Mouse (Mus musculus): ENCODE measurements around the gene Man2a1.

The Man2a1 gene

DNA sequence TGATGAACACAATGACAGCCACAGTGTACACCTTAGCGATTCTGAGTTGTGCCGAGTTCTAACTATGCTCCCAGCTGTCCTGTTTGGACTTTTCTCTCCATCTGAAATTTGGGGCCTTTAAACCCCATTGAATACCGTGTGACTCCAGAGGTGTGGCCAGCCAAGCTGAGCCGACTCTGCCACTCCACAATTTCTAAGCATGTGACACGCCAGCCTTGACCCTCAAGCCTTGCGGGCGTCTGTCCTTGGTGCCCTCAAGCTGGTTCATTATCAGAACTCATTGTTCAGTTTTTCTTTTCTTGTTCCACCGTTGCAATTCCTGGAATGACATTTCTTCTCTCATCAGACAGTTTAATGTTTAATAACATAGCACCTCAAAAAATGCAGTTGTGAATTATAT is 98.0 kb downstream of the Man2a1 start:
- DNase-seq (ENCODE audit: low spot score in 2 of 2) = no peak

DNA sequence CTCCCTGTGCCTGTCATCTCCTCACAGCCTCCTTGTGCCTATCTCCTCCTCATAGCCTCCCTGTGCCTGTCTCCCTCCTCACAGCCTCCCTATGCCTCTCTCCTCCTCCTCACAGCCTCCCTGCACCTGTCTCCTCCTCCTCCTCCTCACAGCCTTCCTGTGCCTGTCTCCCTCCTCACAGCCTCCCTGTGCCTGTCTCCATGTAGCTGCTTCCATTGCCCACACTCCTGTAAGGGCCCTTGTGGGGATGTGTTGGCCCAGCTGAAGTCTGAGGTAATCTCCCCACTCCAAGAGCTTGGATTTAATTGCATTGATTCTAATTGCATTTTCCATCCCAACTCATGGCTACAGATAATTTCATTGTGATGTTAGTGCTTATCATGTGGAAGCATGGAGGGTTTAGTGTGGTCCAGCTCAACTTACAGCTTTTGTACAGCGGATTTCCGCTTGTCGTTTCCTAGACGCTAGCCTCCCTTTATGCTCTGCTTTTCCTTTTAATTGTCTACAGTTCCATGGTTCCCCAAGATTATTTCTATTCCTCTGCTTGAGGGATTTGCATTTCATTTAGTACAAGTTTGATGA is 103.2 kb downstream of the Man2a1 start:
- no peak for DNase-seq (ENCODE audit: low spot score in 2 of 2)

DNA sequence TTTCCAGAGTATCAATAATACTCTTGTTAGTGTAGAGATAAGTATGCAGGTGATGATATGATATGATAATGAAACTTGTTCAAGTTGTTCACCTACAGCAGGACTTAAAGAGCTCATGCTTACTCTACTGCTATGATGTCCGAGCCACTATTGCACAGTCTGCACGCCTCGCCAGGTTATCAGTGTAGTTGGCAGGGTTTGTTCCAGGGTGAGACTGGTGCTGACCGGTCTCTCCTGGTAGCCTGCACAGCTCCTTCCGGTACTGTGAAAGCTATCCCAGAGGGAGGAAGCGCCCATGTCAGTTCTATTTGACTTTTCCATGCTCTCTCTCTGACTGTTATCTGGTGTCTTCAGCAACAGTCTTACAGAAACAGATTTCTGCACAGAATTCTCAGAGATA is 107.0 kb downstream of the Man2a1 start:
- no peak for DNase-seq (ENCODE audit: low spot score in 2 of 2)

DNA sequence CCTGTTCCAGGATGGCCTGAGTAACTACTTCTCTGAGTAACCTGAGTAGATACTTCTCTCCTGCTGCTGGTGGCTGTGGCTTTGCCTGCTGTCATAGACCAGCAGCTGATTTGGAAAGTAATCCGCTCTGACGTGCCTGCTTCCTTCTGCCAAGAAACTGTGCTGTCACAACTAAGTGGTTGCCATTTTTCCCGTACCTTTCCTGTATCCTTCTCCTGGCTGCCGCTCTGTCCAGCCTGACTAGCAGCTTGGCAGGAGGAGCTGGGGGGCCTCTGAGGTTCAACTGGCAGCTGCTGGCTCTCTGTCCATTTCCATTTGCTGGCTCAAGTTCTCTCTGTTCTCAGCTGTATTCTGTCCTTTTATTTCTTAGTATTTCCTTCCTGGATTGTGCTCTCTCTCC is 115.8 kb downstream of the Man2a1 start:
- DNase-seq (ENCODE audit: low spot score in 2 of 2) = peak in 1 of 2 experiments; percentile 13

DNA sequence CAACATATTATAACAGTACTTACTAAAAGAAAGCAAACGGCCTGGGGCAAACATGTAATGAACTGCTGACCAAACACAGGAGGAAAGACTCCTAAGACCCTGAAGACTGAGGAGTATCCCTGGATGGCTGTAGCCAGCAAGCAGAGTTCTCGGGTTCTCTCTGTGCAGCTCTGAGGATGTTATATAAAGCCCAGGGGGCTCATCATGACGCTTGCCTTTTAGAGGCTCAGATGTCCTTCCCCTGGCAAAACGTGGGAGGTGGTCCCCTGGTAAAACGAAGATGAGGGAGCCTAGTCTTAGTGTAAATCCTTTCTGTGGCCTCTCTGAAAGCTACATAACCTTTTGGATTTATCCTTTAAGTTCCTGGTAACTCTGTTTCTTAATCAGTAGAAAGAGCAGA is 119.2 kb downstream of the Man2a1 start:
- DNase-seq (ENCODE audit: low spot score in 2 of 2) = no peak

DNA sequence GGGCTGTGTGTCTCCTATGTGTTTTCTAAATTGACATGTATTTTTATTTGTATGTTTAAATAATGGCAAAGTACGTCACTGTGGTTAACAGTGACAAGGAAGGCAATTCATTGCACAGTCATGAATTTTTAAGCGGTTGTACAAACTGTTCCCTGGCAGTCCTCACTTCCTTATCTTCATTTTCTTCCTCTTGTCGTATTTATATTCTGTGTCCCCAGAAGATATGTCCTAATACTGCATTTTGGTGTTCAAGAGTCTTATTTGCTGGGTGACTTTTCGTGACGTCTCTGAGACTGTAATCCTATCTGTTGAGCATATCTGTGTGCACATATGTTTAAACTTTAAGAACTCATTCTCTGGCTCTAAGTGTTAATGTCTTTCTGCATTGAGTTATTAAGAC is 120.6 kb downstream of the Man2a1 start:
- no peak for DNase-seq (ENCODE audit: low spot score in 2 of 2)

DNA sequence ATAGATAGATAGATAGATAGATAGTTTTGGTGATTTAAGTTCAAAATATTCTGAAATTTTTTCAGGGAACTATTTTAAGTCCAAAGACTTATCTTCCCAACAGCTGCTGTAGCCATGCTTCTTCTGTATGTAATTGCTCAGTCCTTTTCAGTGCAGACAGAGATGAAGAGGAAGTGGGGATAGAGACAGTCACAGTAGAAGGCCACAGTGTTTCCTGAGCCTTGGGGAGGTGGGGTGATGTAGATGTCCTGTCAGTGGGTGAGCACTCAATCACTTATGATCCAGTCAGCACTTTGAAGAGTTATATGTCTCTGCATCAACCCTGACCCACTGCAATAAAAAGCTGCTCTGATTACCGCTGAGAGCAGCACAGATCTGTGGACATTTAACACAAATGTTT is 122.6 kb downstream of the Man2a1 start:
- DNase-seq (ENCODE audit: low spot score in 2 of 2) = no peak

DNA sequence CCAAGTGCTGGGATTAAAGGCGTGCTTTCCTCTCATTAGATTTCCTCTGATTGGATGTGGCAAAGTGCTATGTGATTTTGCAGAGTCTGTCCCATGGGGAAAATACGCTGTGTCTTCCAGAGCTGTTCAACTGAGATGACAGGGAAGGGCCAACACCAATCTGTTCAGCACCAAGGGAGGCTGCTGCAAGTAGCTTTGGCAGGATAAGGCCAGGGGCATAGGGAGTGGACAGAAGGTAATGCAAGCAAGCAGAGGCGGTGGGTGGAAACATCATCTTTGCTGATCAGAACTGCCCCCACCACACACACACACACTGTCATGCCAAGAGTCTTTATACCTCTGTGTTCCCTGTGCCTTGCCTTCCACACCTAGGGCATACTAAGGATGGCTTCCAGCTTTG is 124.7 kb downstream of the Man2a1 start:
- DNase-seq (ENCODE audit: low spot score in 2 of 2) = no peak

DNA sequence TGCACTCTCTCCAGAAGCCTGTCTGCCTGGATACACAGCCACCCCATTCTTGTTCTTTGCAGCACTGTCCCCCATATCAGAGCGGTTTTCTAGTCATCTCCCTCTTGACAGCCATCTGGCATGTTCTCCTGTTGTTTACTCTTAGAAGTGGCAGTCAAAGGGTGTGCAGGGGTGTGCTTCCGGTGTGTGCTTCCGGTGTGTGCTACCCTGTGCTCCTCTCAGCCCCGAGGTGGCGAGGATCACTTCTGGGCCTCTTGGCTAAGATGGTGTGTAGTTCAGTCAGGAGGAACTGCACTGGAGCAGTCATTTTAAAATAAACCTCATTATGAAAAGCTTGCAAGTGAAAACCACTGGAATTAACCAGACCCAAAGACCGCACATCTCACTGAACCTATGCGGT is 125.5 kb downstream of the Man2a1 start:
- DNase-seq (ENCODE audit: low spot score in 2 of 2) = no peak

DNA sequence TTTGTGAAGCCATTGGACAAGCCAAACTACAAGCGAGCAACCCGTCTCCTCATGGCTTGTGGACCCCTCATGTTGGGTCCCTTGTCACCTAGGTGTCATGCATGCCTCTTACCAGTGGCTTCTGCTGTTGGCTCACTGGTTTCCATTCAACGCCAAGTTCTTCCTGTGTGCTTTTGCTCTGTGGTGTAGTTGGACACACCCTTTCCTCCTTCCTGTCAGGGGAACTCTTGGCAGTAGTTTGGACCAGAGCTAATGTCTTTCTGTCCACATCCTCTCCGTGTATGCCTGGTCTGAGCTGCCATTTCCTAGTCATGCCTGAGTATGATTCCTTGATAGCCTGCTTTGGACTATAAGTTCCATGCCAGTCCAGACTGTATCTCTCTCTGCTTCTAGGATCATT is 135.0 kb downstream of the Man2a1 start:
- DNase-seq (ENCODE audit: low spot score in 2 of 2) = no peak

DNA sequence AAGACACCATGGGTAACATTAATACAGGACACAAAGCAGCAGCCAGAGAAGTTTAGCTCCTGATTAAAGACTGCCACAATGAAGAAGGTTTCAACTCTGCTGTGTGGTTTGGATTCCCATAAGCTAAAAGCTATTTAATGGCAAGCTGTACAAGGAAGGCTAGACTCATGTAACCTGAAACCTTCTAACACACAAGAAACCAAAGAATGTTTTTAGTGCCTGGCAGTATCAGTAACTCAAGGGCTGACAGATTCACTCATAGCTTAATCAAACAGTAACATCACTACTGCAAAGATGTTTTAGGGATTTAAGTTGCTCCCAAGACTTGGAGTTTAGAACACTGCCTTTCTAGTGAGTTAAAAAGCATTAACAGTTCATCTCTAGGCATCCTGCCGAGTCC is 137.4 kb downstream of the Man2a1 start:
- no peak for DNase-seq (ENCODE audit: low spot score in 2 of 2)

DNA sequence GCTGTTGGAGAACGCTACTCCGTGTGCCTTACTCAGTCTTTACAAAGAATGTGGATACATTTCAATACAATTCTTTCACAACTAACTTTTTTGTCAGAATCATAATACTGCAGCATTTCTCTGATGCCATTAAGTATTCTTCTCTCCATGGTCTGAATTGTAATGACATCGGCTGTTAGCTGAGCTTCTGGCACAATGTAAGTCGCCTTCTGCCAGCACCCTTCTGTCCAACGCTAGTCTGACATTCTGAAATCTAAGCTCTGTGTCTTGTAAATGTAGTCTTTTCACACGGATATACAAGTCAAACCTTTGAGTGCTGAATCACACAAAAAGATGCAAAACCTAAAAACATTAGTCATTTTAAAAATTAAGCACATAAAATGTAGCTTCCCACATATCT is 138.6 kb downstream of the Man2a1 start:
- DNase-seq (ENCODE audit: low spot score in 2 of 2) = no peak

DNA sequence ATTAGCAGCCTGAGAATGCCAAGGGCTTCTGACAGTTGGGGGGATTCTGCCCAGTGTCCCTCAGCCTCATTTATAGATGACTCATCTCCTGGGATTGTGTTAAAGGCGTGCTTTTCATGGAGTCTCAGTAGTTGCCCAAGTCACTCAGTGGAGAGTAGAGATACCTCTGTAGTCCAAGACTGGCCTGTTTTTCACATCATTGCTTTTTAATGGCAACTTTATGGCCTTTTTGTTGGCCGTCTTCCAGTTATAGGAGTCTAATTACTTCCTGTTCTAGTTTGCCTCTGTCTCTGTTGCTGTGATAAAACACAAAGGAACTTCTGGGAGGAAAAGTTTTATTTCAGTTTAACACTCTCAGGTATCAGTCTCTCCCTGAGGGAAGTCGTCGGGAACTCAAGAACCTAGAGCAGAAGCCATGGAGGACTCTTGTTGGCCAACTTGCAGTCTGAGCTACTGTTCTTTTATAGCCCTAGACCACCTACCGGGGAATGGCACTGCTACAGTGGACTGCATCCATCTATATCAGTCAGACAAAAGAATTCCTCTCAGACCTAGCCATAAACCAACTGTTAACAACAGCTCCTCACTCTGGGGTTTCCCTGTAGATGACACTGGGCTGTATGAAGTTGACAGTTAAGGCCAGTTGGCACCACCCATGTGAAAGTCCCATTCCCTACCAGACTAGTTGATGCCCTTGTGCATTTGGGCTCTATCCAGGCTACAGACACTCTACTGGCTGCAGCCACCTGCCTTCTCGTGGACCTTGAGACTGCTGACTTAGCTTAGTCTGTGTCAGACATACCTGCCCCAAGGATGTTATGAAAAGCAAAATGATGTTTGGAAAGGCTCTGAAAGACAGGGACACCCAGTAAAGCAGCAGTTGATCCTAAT is 142.4 kb downstream of the Man2a1 start:
- no peak for DNase-seq (ENCODE audit: low spot score in 2 of 2)

DNA sequence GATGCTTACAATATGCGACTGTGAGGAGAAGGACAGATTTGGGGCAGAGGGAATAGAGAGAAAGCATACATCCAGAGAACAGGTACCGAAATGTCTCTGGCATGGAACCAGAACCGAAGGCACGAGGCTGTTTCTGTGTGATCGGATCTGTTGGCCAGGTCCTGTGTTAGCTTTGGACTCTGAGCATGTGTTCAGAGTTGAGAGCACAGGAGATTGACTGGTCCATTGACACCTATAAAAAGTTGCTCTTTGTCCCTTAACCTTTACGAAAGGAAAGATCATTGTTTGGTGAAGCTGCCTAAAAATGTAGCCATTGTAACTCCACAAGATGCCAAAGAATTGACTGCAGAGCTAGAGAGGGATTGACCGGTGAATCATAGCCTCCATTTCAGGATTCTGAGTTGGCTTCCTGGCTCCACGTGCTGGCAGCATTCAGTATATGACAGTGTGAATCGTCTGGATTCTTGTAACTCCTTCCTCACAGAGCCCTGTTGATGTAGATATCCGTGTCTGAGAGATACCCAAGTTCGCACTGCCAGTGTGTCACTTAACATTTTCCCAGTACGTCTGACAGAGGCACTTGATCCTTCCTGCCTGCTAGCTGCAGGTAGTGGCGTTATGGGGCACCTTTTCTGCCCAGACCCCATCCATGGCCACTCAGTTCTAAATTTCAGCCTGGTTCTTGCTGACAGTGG is 143.2 kb downstream of the Man2a1 start:
- peak in 1 of 2 experiments; percentile 25 for DNase-seq (ENCODE audit: low spot score in 2 of 2)

DNA sequence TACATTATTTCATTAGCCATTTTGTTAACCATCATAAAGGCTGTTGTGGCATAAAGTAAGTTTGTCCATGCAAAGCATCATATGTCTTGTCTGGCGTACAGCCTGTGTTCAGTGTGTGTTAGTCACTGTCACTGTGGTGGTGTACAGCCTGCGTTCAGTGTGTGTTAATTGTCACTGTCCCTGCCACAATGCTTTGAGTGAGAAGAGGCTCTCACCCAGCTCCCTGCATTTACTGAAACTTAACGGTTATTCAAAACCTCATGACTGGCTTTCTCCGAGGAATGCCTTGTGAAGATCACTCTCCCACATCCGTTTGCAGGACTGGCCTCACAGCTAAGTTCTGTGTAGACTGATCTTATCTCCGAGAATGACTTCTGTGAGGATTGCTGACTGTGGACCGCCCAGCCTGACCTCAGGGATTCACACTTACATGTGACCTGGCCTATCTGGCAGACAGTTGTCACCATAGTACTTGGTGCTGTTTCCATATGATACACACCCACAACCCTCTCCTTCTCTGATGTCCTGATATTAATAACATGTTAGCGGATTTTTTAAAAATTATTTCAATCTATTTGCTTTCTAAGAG is 146.2 kb downstream of the Man2a1 start:
- DNase-seq (ENCODE audit: low spot score in 2 of 2) = no peak

DNA sequence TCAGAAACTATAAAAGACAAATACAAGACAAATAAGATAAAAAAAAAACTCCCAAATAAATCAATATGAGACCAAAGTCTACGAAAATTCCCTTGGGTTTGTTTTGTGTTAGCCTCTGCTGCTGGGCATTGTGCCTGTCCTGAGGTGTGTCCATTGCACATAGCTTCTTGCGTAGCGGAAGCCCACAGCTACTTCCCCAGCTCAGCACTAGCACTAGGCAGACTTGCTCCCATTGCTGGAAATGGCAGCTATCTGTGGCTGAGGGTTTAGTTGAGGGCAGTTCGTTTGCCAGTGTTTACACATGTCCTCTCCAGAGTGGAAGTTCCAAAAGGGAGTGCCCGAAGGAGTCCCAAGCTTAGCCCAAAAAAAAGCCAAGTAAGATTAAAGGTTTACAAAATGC is 146.9 kb downstream of the Man2a1 start:
- DNase-seq (ENCODE audit: low spot score in 2 of 2) = no peak

DNA sequence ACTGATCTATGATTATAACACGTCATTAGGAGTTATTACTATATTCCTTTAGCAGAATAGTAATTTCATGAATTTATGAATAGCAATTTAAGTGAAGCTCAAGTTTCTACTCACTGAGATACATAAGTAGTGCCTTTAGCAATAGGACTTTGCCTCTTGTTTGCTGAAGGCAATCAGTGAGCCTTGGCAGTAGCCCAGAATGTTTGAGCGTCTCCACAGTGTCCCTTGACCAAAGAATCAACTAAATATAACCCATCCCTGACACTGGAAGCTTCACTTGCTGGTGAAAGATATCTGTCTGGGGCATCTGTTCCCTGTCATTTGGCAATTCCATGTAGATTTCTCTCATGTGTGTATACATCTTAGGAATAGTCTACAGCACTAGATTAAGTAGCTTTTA is 147.6 kb downstream of the Man2a1 start:
- DNase-seq (ENCODE audit: low spot score in 2 of 2) = no peak

DNA sequence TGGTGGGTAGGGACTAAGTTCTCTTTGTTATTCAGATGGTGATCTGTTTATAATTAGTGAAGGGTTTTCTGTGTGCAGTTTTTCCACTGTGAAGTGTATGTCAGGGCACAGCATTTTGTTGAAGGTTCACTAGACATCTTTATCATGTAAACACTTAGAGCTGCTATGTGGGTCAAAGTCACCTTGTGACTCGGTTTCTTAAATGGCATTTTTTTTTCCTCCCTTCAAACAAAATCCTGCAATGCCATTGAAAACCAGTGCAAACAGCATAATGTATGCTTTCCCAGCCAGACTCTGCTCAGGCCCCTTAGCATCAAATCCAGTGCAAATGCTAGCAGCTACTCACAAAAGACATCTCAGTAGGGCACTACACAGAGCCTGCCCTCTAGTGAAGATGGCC is 148.6 kb downstream of the Man2a1 start:
- no peak for DNase-seq (ENCODE audit: low spot score in 2 of 2)

DNA sequence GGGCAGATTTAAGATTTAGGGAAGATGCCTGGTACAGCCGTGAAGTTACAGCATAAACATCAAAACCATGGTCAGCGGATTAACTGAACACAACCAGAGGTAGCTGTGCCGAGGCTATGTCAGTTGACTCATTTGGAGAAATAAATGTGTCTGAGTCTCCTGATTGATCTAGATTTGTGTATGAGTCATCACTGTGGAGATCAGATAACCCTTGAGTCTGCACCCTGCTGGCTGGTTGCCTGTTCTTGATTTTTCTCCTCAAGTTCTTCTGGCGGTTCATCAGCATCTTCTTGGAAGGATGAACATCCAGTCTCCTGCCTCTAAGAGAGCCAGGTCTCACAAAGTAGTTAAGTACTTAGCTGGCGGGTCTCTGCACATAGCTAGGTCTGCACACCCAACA is 150.7 kb downstream of the Man2a1 start:
- no peak for DNase-seq (ENCODE audit: low spot score in 2 of 2)

DNA sequence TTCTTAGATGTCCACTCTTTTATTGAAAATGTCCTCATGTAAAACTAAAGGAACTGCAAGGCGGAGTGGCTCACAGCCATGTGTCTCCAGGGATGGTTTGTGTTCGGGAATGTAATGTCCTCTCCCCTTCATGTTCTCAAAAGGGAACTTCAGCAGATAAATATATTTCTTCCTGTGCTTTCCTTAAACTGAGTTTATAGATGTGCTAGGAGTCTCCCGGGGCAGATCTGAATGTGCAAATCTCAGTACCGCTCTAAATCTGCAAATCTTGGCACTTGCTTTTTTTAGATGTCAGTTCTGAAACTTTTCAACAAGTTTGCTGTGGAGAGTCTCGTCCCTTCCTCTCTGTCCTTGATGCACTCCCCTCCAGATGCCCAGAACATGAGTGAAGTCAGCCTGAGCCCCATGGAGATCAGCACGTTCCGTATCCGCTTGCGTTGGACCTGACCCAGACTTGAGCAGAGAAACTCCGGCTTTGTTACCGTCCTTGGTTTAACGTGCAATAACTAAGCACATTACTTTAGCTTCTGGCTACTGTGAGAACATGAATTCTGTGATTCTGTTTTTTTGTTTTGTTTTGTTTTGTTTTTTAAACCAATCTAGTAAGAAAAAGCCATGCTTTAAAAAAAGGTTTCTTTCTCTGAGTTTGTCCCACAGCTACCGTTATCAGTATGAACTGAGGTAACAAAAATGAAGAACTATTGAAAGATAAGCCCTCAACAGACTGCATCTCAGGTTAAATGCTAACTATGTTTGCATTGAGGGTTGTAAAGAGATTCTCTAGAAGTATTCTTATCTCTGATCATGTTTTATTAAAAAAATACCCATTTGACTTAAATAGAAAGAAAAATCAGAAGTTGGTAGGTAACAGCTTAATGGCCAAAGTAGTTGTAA is 151.8 kb downstream of the Man2a1 start:
- no peak for DNase-seq (ENCODE audit: low spot score in 2 of 2)

DNA sequence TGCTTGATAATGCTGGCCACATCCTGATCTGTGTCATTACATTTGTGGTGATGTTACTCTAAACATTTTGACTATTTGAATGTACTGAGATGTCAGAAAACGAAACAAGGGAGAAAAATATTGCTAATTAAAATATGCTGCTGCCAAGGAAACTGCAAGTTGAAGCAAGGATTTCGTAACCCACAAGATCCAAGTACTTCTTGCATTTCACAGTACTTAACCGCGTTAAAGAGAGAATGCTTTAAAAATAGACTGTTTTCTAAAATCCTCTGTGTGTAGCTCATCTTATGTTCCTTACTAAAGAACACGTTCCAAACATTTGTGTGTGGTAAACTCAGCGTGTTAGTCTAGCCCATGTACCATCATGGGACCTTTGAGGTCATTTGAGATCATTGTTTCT is 153.0 kb downstream of the Man2a1 start:
- DNase-seq (ENCODE audit: low spot score in 2 of 2) = no peak
